Mouse (Mus musculus) E14TG2a.4 (cell line): Measurements from ENCODE around the gene Plcd3.

Source experiments
- CTCF ChIP-seq: conservative IDR thresholded peaks from 2 replicates; pipeline ENCODE4 v1.5.1; 2014; ENCODE audit warnings: low read length
- NANOG ChIP-seq: IDR thresholded peaks from 2 replicates; pipeline ENCODE4 v1.6.1; 2014; ENCODE audit warnings: borderline replicate concordance, low read length, mixed read lengths

- TF ChIP-seq CTCF (no peak), NANOG (no peak)
Observed at GRCm38 (mm10) chr11:103149771-103150170, 48.3 kb upstream of the Plcd3 start.
